Mouse (Mus musculus): ENCODE results near the gene Dbnl. TPM values are rescaled to one million over a fixed set of nuclear protein-coding genes. Genes with fewer than 3 reads are reported as not detected.
A peak's percentile ranks its signal among the peaks of the same experiment; 100 is the strongest.

Dbnl gene
- polyA plus RNA-seq, 2 experiments = 31.3 to 35.9 TPM

DNA sequence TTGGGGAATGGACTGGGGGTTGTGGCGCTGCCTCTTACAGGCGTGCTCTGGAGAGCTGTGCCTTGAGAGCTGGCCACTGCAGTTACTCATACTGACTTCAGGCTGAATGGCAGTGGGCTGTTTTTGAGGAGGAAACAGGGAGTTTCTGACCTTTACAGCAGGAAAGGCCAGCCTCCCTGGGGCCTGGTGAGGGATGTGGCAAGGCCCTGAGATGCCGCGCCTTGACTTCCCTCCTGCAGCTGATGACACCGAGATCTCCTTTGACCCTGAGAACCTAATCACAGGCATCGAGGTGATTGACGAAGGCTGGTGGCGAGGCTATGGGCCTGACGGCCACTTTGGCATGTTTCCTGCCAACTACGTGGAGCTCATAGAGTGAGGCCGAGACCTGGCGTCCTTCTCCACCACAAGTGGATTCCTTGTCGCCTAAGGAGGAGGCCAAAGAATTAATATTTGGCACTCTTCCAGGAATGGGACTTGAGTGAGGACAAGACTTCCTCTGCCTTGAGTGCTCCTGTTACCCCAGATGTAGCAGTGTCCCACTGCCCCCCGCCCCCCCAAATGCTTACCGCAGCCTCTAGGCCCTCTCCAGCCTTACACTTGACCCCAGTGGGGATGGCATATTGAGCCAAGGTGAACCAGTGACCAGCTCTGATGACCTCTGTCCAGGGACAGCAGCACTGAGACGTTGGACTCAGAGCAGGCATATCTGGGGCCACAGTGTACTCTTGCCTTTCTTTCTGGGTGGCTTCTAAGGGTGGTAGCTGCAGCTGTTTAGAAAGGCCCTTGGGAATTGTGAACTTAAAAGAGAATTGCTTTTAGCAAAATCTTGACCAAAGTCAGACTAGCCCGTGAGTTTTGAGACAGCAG lies 11.6 kb downstream of the Dbnl start:
- no peak overlapping the region for H3K9ac ChIP-seq (replicated peaks)
- H3K4me3 ChIP-seq (ENCODE audit: insufficient read depth in 1 of 2, low read depth in 2 of 2, low read length in 2 of 2) = no peak overlapping the region
- 75% methylated on average over 17 of the region's 17 CpGs for WGBS (ENCODE audit: insufficient replicate concordance)
- no peak for TF ChIP-seq EP300 (IDR thresholded peaks at IDR 0.05; ENCODE audit: low read depth)
- TF ChIP-seq CTCF (IDR thresholded peaks at IDR 0.05; ENCODE audit: low read depth) = no peak
- no peaks in the 10 kb centered on the region for H3K9me3 ChIP-seq (ENCODE audit: control insufficient read depth, low read length)
- H3K27ac ChIP-seq = no peak overlapping the region
- no peak overlapping the region for H3K4me2 ChIP-seq (ENCODE audit: low read depth)
- no peaks in the 10 kb centered on the region for H3K27me3 ChIP-seq (ENCODE audit: control insufficient read depth, insufficient read depth, low read length)
- H3K36me3 ChIP-seq (replicated peaks; ENCODE audit: control insufficient read depth, insufficient read depth, low read depth) = peaks cover 28% of the 10 kb centered on the region
- DNase-seq (ENCODE audit: low read depth in 3 of 3, low spot score in 3 of 3) (no peak), ATAC-seq (ENCODE audit: insufficient read depth) (no peak)
- peaks cover 0 to 4% of the 10 kb centered on the region in 2 experiments; a peak in 3 of 4 replicates for H3K4me1 ChIP-seq (replicated peaks; ENCODE audit: control insufficient read depth in 2 of 2, insufficient read depth in 2 of 2, low read length in 1 of 2)

- no peak for TF ChIP-seq EP300 (IDR thresholded peaks at IDR 0.05; ENCODE audit: low read depth)
- no peak for TF ChIP-seq CTCF (IDR thresholded peaks at IDR 0.05; ENCODE audit: low read depth)
- Histone ChIP-seq H3K4me3 (ENCODE audit: insufficient read depth in 1 of 2, low read depth in 2 of 2, low read length in 2 of 2) (no peak overlapping the region), H3K9me3 (ENCODE audit: control insufficient read depth, low read length) (no peaks in the 10 kb centered on the region), H3K27me3 (ENCODE audit: control insufficient read depth, insufficient read depth, low read length) (no peaks in the 10 kb centered on the region), H3K9ac (replicated peaks) (no peak overlapping the region), H3K27ac (no peak overlapping the region), H3K36me3 (replicated peaks; ENCODE audit: control insufficient read depth, insufficient read depth, low read depth) (peaks cover 16% of the 10 kb centered on the region), H3K4me1 (replicated peaks; ENCODE audit: control insufficient read depth in 2 of 2, insufficient read depth in 2 of 2, low read length in 1 of 2) (peaks cover 0 to 4% of the 10 kb centered on the region in 2 experiments; a peak in 3 of 4 replicates), H3K4me2 (ENCODE audit: low read depth) (no peak overlapping the region)
- DNase-seq (ENCODE audit: low read depth in 3 of 3, low spot score in 3 of 3) (no peak), ATAC-seq (ENCODE audit: insufficient read depth) (no peak)
- 84% methylated on average over 16 of the region's 16 CpGs for whole genome bisulfite sequencing (ENCODE audit: insufficient replicate concordance)
Observed at GRCm38 (mm10) chr11:5801511-5801910, 13.2 kb downstream of the Dbnl start.

DNA sequence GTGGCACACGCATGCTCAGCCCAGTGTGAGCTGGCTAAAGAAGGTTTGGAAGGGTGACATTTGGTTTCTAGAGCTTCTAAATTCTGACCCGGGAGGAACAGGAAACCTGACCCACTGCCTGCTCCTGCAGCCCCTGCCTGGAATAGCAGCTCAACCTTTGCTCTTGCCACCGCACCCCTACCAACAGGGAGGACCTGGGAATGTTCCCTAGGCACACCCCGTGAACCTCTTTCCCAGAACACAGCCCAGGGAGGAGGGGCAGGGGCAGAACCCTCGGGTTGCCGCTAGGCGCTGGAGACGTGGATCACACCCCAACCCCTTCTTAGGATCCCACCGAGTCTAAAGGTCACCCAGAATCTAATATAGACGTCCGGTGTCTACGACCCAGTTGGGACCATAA lies 13.7 kb downstream of the Dbnl start:
- Histone ChIP-seq H3K9me3 (ENCODE audit: control insufficient read depth, low read length) (no peaks in the 10 kb centered on the region), H3K4me2 (ENCODE audit: low read depth) (no peak overlapping the region), H3K4me1 (replicated peaks; ENCODE audit: control insufficient read depth in 2 of 2, insufficient read depth in 2 of 2, low read length in 1 of 2) (peaks cover 0 to 4% of the 10 kb centered on the region in 2 experiments; a peak in 3 of 4 replicates), H3K27ac (no peak overlapping the region), H3K9ac (replicated peaks) (no peak overlapping the region), H3K4me3 (ENCODE audit: insufficient read depth in 1 of 2, low read depth in 2 of 2, low read length in 2 of 2) (no peak overlapping the region), H3K36me3 (replicated peaks; ENCODE audit: control insufficient read depth, insufficient read depth, low read depth) (peaks cover 13% of the 10 kb centered on the region; the same call in 1 of the 2 replicates), H3K27me3 (ENCODE audit: control insufficient read depth, insufficient read depth, low read length) (no peaks in the 10 kb centered on the region)
- no peak for DNase-seq (ENCODE audit: low read depth in 3 of 3, low spot score in 3 of 3)
- ATAC-seq (ENCODE audit: insufficient read depth) = 0 out of 2 replicates have a peak, but pooled peaks have one; percentile 9
- TF ChIP-seq CTCF (IDR thresholded peaks at IDR 0.05; ENCODE audit: low read depth) = no peak
- TF ChIP-seq EP300 (IDR thresholded peaks at IDR 0.05; ENCODE audit: low read depth) = no peak
- WGBS (ENCODE audit: insufficient replicate concordance) = 67% methylated on average over 12 of the region's 12 CpGs

DNA sequence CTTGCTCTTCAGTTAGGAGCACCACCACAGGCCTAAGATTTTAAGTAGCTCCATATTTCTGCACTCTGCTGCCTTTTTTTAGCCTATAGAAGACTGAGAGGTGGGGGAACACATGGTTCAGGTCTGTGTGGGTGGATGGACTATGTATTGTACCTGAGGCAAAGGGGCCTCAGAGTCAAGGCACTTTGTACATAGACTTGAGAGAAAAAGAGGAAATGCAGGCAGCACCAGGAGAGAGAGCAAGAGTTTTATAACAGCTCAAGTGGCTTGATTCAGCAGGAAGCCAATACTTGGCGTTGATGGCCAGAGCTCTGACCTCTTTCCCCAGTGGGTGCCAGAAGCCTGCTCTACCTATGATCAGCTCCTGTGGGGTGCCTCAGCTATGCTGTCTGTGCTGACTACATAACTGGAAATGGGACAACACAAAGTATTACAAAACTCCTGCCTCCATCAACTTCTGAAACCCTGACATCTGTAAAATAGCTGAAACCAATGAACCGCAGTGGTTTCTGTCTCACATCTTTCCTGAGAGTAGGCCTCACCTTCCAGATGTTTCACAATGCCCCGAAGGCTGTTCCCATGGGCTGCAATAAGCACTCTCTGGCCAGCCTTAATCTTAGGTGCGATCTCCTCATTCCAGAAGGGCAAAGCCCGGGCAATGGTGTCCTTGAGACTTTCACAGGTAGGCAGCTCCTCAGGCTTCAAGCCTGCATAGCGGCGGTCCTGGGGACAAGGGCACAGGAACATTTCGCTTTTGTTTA lies 14.3 kb downstream of the Dbnl start:
- ATAC-seq (ENCODE audit: insufficient read depth) = no peak
- no peaks in the 10 kb centered on the region for H3K9me3 ChIP-seq (ENCODE audit: control insufficient read depth, low read length)
- TF ChIP-seq CTCF (IDR thresholded peaks at IDR 0.05; ENCODE audit: low read depth) (no peak), EP300 (IDR thresholded peaks at IDR 0.05; ENCODE audit: low read depth) (no peak)

DNA sequence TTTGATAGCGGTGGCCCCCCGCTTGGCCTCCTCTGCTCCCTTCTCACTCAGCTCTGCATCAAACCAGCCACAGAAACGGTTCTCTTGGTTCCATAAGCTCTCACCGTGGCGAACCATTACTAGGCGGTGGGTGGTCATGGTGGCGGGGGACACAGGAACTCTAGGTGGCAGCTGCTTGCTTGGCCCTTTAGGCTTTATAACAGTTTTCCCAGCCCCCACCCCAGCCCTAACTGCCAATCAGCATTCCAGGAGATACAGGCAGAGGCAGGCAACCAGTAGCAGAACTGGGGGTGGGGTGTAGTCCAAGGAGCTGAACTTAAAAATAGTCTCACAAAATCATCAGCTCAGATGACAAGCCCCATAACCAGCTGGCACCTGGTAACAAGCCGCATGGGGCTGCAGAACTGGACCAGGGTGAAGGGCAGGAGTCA lies 15.3 kb downstream of the Dbnl start, which contains the start of gene Pgam2:
TSS of gene Pgam2 (minus strand) at position 183 of the 431 bp plus-strand sequence.
- no peak within 1 kb of the TSS for H3K27ac ChIP-seq
- H3K36me3 ChIP-seq (replicated peaks; ENCODE audit: control insufficient read depth, insufficient read depth, low read depth) = peaks cover 6% of the 10 kb centered on the region; the same call in 1 of the 2 replicates

More for the DNA sequence above, 14.3 kb downstream of the Dbnl start:
- no peak overlapping the region for H3K9ac ChIP-seq (replicated peaks)
- H3K27ac ChIP-seq = no peak overlapping the region
- H3K4me3 ChIP-seq (ENCODE audit: insufficient read depth in 1 of 2, low read depth in 2 of 2, low read length in 2 of 2) = no peak overlapping the region
- DNase-seq (ENCODE audit: low read depth in 3 of 3, low spot score in 3 of 3) = no peak
- H3K4me1 ChIP-seq (replicated peaks; ENCODE audit: control insufficient read depth in 2 of 2, insufficient read depth in 2 of 2, low read length in 1 of 2) = peaks cover 0 to 4% of the 10 kb centered on the region in 2 experiments; a peak in 3 of 4 replicates
- no peak overlapping the region for H3K4me2 ChIP-seq (ENCODE audit: low read depth)
- WGBS (ENCODE audit: insufficient replicate concordance) = 55% methylated on average over 8 of the region's 8 CpGs
- no peaks in the 10 kb centered on the region for H3K27me3 ChIP-seq (ENCODE audit: control insufficient read depth, insufficient read depth, low read length)
- peaks cover 13% of the 10 kb centered on the region; the same call in 1 of the 2 replicates for H3K36me3 ChIP-seq (replicated peaks; ENCODE audit: control insufficient read depth, insufficient read depth, low read depth)

More for the DNA sequence above, 15.3 kb downstream of the Dbnl start, which contains the start of gene Pgam2:
- WGBS (ENCODE audit: insufficient replicate concordance) = 33% methylated on average over 8 of the region's 8 CpGs
- no peaks in the 10 kb centered on the region for H3K27me3 ChIP-seq (ENCODE audit: control insufficient read depth, insufficient read depth, low read length)
- TF ChIP-seq EP300 (IDR thresholded peaks at IDR 0.05; ENCODE audit: low read depth) (no peak), CTCF (IDR thresholded peaks at IDR 0.05; ENCODE audit: low read depth) (no peak)
- no peak for ATAC-seq (ENCODE audit: insufficient read depth)
- no peak within 1 kb of the TSS for H3K4me3 ChIP-seq (ENCODE audit: insufficient read depth in 1 of 2, low read depth in 2 of 2, low read length in 2 of 2)
- H3K9me3 ChIP-seq (ENCODE audit: control insufficient read depth, low read length) = no peaks in the 10 kb centered on the region
- no peak for DNase-seq (ENCODE audit: low read depth in 3 of 3, low spot score in 3 of 3)
- H3K4me1 ChIP-seq (replicated peaks; ENCODE audit: control insufficient read depth in 2 of 2, insufficient read depth in 2 of 2, low read length in 1 of 2) = peaks cover 0 to 4% of the 10 kb centered on the region in 2 experiments; a peak in 3 of 4 replicates
- H3K9ac ChIP-seq (replicated peaks) = no peak within 1 kb of the TSS
- no peak within 1 kb of the TSS for H3K4me2 ChIP-seq (ENCODE audit: low read depth)
